Mouse (Mus musculus): ENCODE measurements around the gene Mcpt4. TPM values are rescaled to one million over a fixed set of nuclear protein-coding genes. Genes with fewer than 3 reads are reported as not detected.
A peak's percentile ranks its signal among the peaks of the same experiment; 100 is the strongest.

The Mcpt4 gene
- total and polyA plus RNA-seq, 3 experiments: not detected

DNA sequence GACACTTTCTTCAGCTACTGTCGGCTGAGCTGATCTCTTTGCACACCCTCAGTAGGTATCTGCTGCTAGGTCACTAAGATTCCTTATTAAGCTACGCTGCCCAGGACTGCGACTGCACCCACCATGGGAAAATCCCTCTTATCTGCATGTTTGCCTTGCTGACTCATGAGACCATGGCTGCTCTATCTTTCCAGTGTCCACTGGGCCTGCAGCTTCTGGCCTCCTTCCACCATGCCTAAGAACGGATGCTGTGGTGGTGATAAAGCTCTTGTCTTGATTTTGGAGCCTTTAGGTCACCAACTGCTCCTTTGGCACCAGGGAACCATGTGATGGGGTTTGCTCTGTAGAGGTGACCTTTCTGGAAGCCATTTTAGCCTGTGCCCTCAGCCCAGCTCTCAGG, 4.4 kb downstream of the Mcpt4 start:
- DNase-seq (ENCODE audit: low read depth, low spot score): peak; percentile 20
- Histone ChIP-seq H3K9me3 (replicated peaks; ENCODE audit: insufficient read depth, low read length) (no peaks in the 10 kb centered on the region), H3K36me3 (ENCODE audit: control insufficient read depth in 1 of 2, insufficient read depth in 2 of 2, low read length in 2 of 2) (peaks cover 0 to 2% of the 10 kb centered on the region in 2 experiments; a peak in 1 of 4 replicates), H3K79me2 (ENCODE audit: control insufficient read depth, insufficient read depth, low read length, poor library complexity) (no peaks in the 10 kb centered on the region), H3K4me1 (ENCODE audit: control insufficient read depth in 1 of 2, insufficient read depth in 2 of 2, low read length in 2 of 2) (peaks cover 0 to 7% of the 10 kb centered on the region in 2 experiments; a peak in 2 of 4 replicates), H3K4me3 (ENCODE audit: control insufficient read depth in 1 of 2, insufficient read depth in 1 of 2, low read depth in 2 of 2, low read length in 2 of 2) (no peak overlapping the region), H3K27ac (ENCODE audit: control insufficient read depth, low read depth, low read length) (no peak overlapping the region), H3K27me3 (ENCODE audit: control insufficient read depth in 1 of 2, insufficient read depth in 2 of 2, low read length in 2 of 2) (no peaks in the 10 kb centered on the region; a peak in 1 of 4 replicates), H3K9ac (ENCODE audit: control insufficient read depth, low read depth, low read length, poor library complexity, severe bottlenecking) (no peak overlapping the region)
- no peak for TF ChIP-seq RAD21 (IDR thresholded peaks at IDR 0.05; ENCODE audit: low read depth, low read length)
- no peak for TF ChIP-seq ZC3H11A (IDR thresholded peaks at IDR 0.05; ENCODE audit: low read depth, low read length)
- no peak for TF ChIP-seq SIN3A (IDR thresholded peaks at IDR 0.05; ENCODE audit: low read length)
- no peak for TF ChIP-seq CHD2 (IDR thresholded peaks at IDR 0.05; ENCODE audit: low read length)
- TF ChIP-seq USF2 (IDR thresholded peaks at IDR 0.05; ENCODE audit: borderline replicate concordance in 1 of 2, insufficient read depth in 1 of 2, low read depth in 1 of 2, low read length in 2 of 2): no peak
- no peak for TF ChIP-seq MYC (IDR thresholded peaks at IDR 0.05; ENCODE audit: low read depth, low read length)
- TF ChIP-seq GABPA (IDR thresholded peaks at IDR 0.05; ENCODE audit: low read depth, low read length): no peak
- no peak for TF ChIP-seq TBP (IDR thresholded peaks at IDR 0.05; ENCODE audit: low read depth, low read length)
- TF ChIP-seq UBTF (IDR thresholded peaks at IDR 0.05; ENCODE audit: borderline replicate concordance, insufficient read depth, low read depth, low read length): no peak
- no peak for TF ChIP-seq USF1 (IDR thresholded peaks at IDR 0.05; ENCODE audit: low read depth, low read length)
- TF ChIP-seq EP300 (IDR thresholded peaks at IDR 0.05; ENCODE audit: low read depth in 1 of 2, low read length in 2 of 2): peak; percentile 55 to 68; a peak in 3 of 4 replicates
- no peak for TF ChIP-seq KAT2A (conservative IDR thresholded peaks at IDR 0.05; ENCODE audit: low read depth, low read length)
- no peak for TF ChIP-seq POLR2AphosphoS5 (IDR thresholded peaks at IDR 0.05; ENCODE audit: borderline replicate concordance, low read depth, low read length)
- no peak for TF ChIP-seq ZKSCAN1 (IDR thresholded peaks at IDR 0.05; ENCODE audit: low read depth, low read length)
- TF ChIP-seq TCF12 (IDR thresholded peaks at IDR 0.05; ENCODE audit: low read depth, low read length): peak; percentile 24; the same call in 1 of the 2 replicates
- TF ChIP-seq JUND (IDR thresholded peaks at IDR 0.05; ENCODE audit: low read depth, low read length): no peak
- TF ChIP-seq GATA1 (IDR thresholded peaks at IDR 0.05; ENCODE audit: low read depth, low read length): peak; percentile 36; the same call in 1 of the 2 replicates
- TF ChIP-seq POLR2A (IDR thresholded peaks at IDR 0.05; ENCODE audit: control insufficient read depth in 1 of 2, insufficient read depth in 1 of 2, low read depth in 1 of 2, low read length in 2 of 2, poor library complexity in 1 of 2): no peak
- TF ChIP-seq CHD1 (IDR thresholded peaks at IDR 0.05; ENCODE audit: low read depth, low read length): no peak
- no peak for TF ChIP-seq NRF1 (IDR thresholded peaks at IDR 0.05; ENCODE audit: insufficient read depth, low read depth, low read length, poor library complexity, severe bottlenecking)
- TF ChIP-seq ZNF384 (IDR thresholded peaks at IDR 0.05; ENCODE audit: low read depth, low read length): no peak
- no peak for TF ChIP-seq ETS1 (IDR thresholded peaks at IDR 0.05; ENCODE audit: low read depth, low read length)
- TF ChIP-seq HCFC1 (IDR thresholded peaks at IDR 0.05; ENCODE audit: low read depth, low read length): no peak
- TF ChIP-seq NELFE (IDR thresholded peaks at IDR 0.05; ENCODE audit: low read depth, low read length): no peak
- TF ChIP-seq POLR2AphosphoS2 (IDR thresholded peaks at IDR 0.05; ENCODE audit: low read length): no peak
- TF ChIP-seq MAFK (IDR thresholded peaks at IDR 0.05; ENCODE audit: borderline replicate concordance, low read depth, low read length): no peak
- no peak for TF ChIP-seq MXI1 (IDR thresholded peaks at IDR 0.05; ENCODE audit: low read depth, low read length)

Measured in MEL (cell line).